Mouse (Mus musculus): ENCODE data around the gene Lrrc28. TPM values are rescaled to one million over a fixed set of nuclear protein-coding genes. Genes with fewer than 3 reads are reported as not detected.

The Lrrc28 gene
- polyA plus RNA-seq, 1 experiment = 9.1 TPM

DNA sequence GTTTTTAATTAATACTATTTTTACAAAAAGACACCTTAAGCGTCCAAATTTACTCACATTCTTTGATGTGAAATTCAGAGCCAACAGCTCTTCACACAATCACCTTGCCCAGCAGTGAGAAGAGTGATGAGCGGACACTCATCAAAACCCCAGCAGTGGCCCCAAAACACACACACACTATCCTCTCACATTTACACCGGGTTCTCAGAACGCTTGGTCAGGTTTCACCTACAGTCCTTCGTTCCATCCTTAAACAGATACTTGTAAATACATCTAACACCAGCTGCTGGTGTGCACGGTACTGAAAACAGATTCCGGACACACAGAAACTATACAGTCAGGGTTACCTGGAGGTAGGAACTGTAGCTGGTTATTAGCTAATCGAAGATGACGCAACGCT is 27.4 kb downstream of the Lrrc28 start:
- Histone ChIP-seq H3K4me3 (ENCODE audit: insufficient read depth, poor library complexity, severe bottlenecking) (no peak overlapping the region), H3K79me2 (ENCODE audit: control insufficient read depth, insufficient read depth) (no peaks in the 10 kb centered on the region)
- TF ChIP-seq USF1 (IDR thresholded peaks at IDR 0.05; ENCODE audit: low read depth) (no peak), CTCF (IDR thresholded peaks at IDR 0.05; ENCODE audit: control insufficient read depth, insufficient read depth, insufficient read length) (no peak), MYOG (IDR thresholded peaks at IDR 0.05; ENCODE audit: control insufficient read depth, extremely low read depth, insufficient read length) (no peak), CEBPB (IDR thresholded peaks at IDR 0.05; ENCODE audit: low read depth) (no peak), MAX (IDR thresholded peaks at IDR 0.05) (no peak), MYOD1 (IDR thresholded peaks at IDR 0.05; ENCODE audit: control insufficient read depth, insufficient read length, low read depth) (no peak), FOSL1 (IDR thresholded peaks at IDR 0.05; ENCODE audit: insufficient read depth, low read length, poor library complexity, severe bottlenecking) (no peak)

GRCm38 (mm10) chr7:67616890-67617289 is 28.2 kb downstream of the Lrrc28 start:
- Histone ChIP-seq H3ac (ENCODE audit: control insufficient read depth, insufficient read length, low read depth) (no peak overlapping the region), H3K27me3 (ENCODE audit: control insufficient read depth, insufficient read depth, insufficient read length) (no peaks in the 10 kb centered on the region), H3K4me3 (ENCODE audit: insufficient read depth, poor library complexity, severe bottlenecking) (no peak overlapping the region), H3K79me3 (ENCODE audit: low read depth) (no peaks in the 10 kb centered on the region), H3K79me2 (ENCODE audit: control insufficient read depth, insufficient read depth) (no peaks in the 10 kb centered on the region), H3K36me3 (ENCODE audit: control insufficient read depth, insufficient read depth) (no peaks in the 10 kb centered on the region)
- no peak for TF ChIP-seq CEBPB (IDR thresholded peaks at IDR 0.05; ENCODE audit: low read depth)
- peak; percentile 5 for TF ChIP-seq MYOD1 (IDR thresholded peaks at IDR 0.05; ENCODE audit: control insufficient read depth, insufficient read length, low read depth)
- TF ChIP-seq FOSL1 (IDR thresholded peaks at IDR 0.05; ENCODE audit: insufficient read depth, low read length, poor library complexity, severe bottlenecking) = no peak
- TF ChIP-seq MAX (IDR thresholded peaks at IDR 0.05) = no peak
- no peak for TF ChIP-seq MYOG (IDR thresholded peaks at IDR 0.05; ENCODE audit: control insufficient read depth, extremely low read depth, insufficient read length)
- no peak for TF ChIP-seq CTCF (IDR thresholded peaks at IDR 0.05; ENCODE audit: control insufficient read depth, insufficient read depth, insufficient read length)

More for the DNA sequence above, 27.4 kb downstream of the Lrrc28 start:
- Histone ChIP-seq H3K27me3 (ENCODE audit: control insufficient read depth, insufficient read depth, insufficient read length) (no peaks in the 10 kb centered on the region), H3K79me3 (ENCODE audit: low read depth) (no peaks in the 10 kb centered on the region), H3ac (ENCODE audit: control insufficient read depth, insufficient read length, low read depth) (no peak overlapping the region), H3K36me3 (ENCODE audit: control insufficient read depth, insufficient read depth) (no peaks in the 10 kb centered on the region)

- TF ChIP-seq USF1 (IDR thresholded peaks at IDR 0.05; ENCODE audit: low read depth) (no peak), FOSL1 (IDR thresholded peaks at IDR 0.05; ENCODE audit: insufficient read depth, low read length, poor library complexity, severe bottlenecking) (no peak), MYOG (IDR thresholded peaks at IDR 0.05; ENCODE audit: control insufficient read depth, extremely low read depth, insufficient read length) (no peak), CEBPB (IDR thresholded peaks at IDR 0.05; ENCODE audit: low read depth) (no peak), MYOD1 (IDR thresholded peaks at IDR 0.05; ENCODE audit: control insufficient read depth, insufficient read length, low read depth) (no peak), MAX (IDR thresholded peaks at IDR 0.05) (no peak), CTCF (IDR thresholded peaks at IDR 0.05; ENCODE audit: control insufficient read depth, insufficient read depth, insufficient read length) (no peak)
- H3K36me3 ChIP-seq (ENCODE audit: control insufficient read depth, insufficient read depth) = no peaks in the 10 kb centered on the region
- no peaks in the 10 kb centered on the region for H3K27me3 ChIP-seq (ENCODE audit: control insufficient read depth, insufficient read depth, insufficient read length)
- H3K79me3 ChIP-seq (ENCODE audit: low read depth) = no peaks in the 10 kb centered on the region
- H3K79me2 ChIP-seq (ENCODE audit: control insufficient read depth, insufficient read depth) = no peaks in the 10 kb centered on the region
- H3K4me3 ChIP-seq (ENCODE audit: insufficient read depth, poor library complexity, severe bottlenecking) = no peak overlapping the region
- no peak overlapping the region for H3ac ChIP-seq (ENCODE audit: control insufficient read depth, insufficient read length, low read depth)
These were observed 30.6 kb downstream of the Lrrc28 start for GRCm38 (mm10) chr7:67614464-67614861.

- Histone ChIP-seq H3K79me3 (ENCODE audit: low read depth) (no peaks in the 10 kb centered on the region), H3K4me3 (ENCODE audit: insufficient read depth, poor library complexity, severe bottlenecking) (no peak overlapping the region), H3K79me2 (ENCODE audit: control insufficient read depth, insufficient read depth) (no peaks in the 10 kb centered on the region), H3ac (ENCODE audit: control insufficient read depth, insufficient read length, low read depth) (no peak overlapping the region), H3K27me3 (ENCODE audit: control insufficient read depth, insufficient read depth, insufficient read length) (no peaks in the 10 kb centered on the region), H3K36me3 (ENCODE audit: control insufficient read depth, insufficient read depth) (no peaks in the 10 kb centered on the region)
- TF ChIP-seq MYOG (IDR thresholded peaks at IDR 0.05; ENCODE audit: control insufficient read depth, extremely low read depth, insufficient read length) (no peak), USF1 (IDR thresholded peaks at IDR 0.05; ENCODE audit: low read depth) (no peak), FOSL1 (IDR thresholded peaks at IDR 0.05; ENCODE audit: insufficient read depth, low read length, poor library complexity, severe bottlenecking) (no peak), CEBPB (IDR thresholded peaks at IDR 0.05; ENCODE audit: low read depth) (no peak), CTCF (IDR thresholded peaks at IDR 0.05; ENCODE audit: control insufficient read depth, insufficient read depth, insufficient read length) (no peak), MYOD1 (IDR thresholded peaks at IDR 0.05; ENCODE audit: control insufficient read depth, insufficient read length, low read depth) (no peak), MAX (IDR thresholded peaks at IDR 0.05) (no peak)
These were observed 31.1 kb downstream of the Lrrc28 start for GRCm38 (mm10) chr7:67613795-67614463.

- H3K79me3 ChIP-seq (ENCODE audit: low read depth) = no peaks in the 10 kb centered on the region
- TF ChIP-seq MYOD1 (IDR thresholded peaks at IDR 0.05; ENCODE audit: control insufficient read depth, insufficient read length, low read depth) (peak; percentile 61), CTCF (IDR thresholded peaks at IDR 0.05; ENCODE audit: control insufficient read depth, insufficient read depth, insufficient read length) (no peak), MAX (IDR thresholded peaks at IDR 0.05) (no peak), FOSL1 (IDR thresholded peaks at IDR 0.05; ENCODE audit: insufficient read depth, low read length, poor library complexity, severe bottlenecking) (no peak), MYOG (IDR thresholded peaks at IDR 0.05; ENCODE audit: control insufficient read depth, extremely low read depth, insufficient read length) (no peak)
These were observed 36.6 kb downstream of the Lrrc28 start for GRCm38 (mm10) chr7:67608348-67609024.

More at GRCm38 (mm10) chr7:67608348-67609024, 36.6 kb downstream of the Lrrc28 start:
- Histone ChIP-seq H3ac (ENCODE audit: control insufficient read depth, insufficient read length, low read depth) (no peak overlapping the region), H3K4me3 (ENCODE audit: insufficient read depth, poor library complexity, severe bottlenecking) (no peak overlapping the region), H3K36me3 (ENCODE audit: control insufficient read depth, insufficient read depth) (no peaks in the 10 kb centered on the region), H3K27me3 (ENCODE audit: control insufficient read depth, insufficient read depth, insufficient read length) (no peaks in the 10 kb centered on the region), H3K79me2 (ENCODE audit: control insufficient read depth, insufficient read depth) (no peaks in the 10 kb centered on the region)
